Mouse (Mus musculus) gastrocnemius, adult 2 months (tissue): ENCODE results near the gene Gm26741. TPM values are rescaled to one million over a fixed set of nuclear protein-coding genes. Genes with fewer than 3 reads are reported as not detected.

Experiments
- DNase-seq: peaks from one replicate; pipeline ENCODE4 v3.0.0; 2022
- H3K27ac ChIP-seq: fragments of 200-600 bp; 2 replicates; pipeline ENCODE4 v1.8.1; 2022; ENCODE audit warnings: mild to moderate bottlenecking
- H3K4me3 ChIP-seq: fragments of 200-600 bp; 2 replicates; pipeline ENCODE4 v1.8.1; 2022; ENCODE audit warnings: mild to moderate bottlenecking, moderate library complexity
- CTCF ChIP-seq: fragments of 200-600 bp; IDR thresholded peaks from 2 replicates; pipeline ENCODE4 v1.8.1; 2022; ENCODE audit warnings: antibody characterized with exemption, mild to moderate bottlenecking, moderate library complexity
- intact Hi-C: fragments of 180-260 bp; cut with DNase I; formaldehyde crosslinking; loops from one replicate; pipeline ENCODE4 v1.15.1; 2025
- total RNA-seq, 2 experiments: library from RNA; stranded (reverse); gene quantifications; 2 replicates each; pipeline ENCODE4 v1.2.3; 2021

The Gm26741 gene
- total RNA-seq, 2 experiments from 2014 or later, result not detected

DNA sequence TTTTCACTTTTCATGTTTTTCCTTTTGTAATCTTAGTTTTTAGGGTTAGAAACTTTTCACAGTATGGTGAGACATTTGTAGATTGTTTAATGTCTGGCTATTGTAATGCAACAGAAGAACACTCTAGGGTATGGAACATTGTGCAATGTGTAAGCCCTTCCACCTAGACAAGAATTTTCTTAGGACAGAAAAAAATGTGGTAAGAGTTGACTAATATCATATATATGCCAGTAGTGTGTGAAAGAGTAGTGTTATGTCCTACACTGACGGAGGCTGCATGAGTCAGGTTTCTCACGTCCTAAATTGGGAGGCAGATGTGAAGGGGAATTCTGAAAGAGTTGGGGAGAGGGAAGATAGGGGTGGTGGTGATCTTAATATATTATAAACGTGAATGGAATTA, 41.2 kb downstream of the Gm26741 start:
- no peak for DNase-seq
- no peak for TF ChIP-seq CTCF
- Histone ChIP-seq H3K4me3 (no peak overlapping the region), H3K27ac (no peak overlapping the region)
- intact Hi-C loops, result no loop called here

DNA sequence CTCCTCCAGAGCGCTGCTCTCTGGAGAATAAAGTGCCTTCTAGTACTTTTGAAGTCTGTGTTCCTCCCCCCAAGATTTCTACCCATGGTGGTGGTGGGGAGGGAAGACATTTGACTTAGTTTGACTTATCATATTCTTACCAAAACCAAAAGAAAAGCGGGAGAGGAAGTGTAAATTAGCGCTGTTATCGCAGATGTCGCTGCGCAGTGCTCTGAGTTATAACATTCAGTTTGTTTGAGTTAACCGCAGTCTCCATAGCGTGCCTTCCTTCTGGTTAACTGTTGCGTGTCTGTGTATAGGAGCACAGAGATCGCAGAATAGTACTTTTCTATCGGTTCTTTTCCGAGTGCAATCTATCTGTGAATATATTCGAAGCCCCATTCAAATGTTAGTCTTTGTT, 46.6 kb downstream of the Gm26741 start:
- no peak overlapping the region for H3K27ac ChIP-seq
- H3K4me3 ChIP-seq, result no peak overlapping the region
- intact Hi-C loops, result no loop called here
- DNase-seq, result no peak
- no peak for TF ChIP-seq CTCF

DNA sequence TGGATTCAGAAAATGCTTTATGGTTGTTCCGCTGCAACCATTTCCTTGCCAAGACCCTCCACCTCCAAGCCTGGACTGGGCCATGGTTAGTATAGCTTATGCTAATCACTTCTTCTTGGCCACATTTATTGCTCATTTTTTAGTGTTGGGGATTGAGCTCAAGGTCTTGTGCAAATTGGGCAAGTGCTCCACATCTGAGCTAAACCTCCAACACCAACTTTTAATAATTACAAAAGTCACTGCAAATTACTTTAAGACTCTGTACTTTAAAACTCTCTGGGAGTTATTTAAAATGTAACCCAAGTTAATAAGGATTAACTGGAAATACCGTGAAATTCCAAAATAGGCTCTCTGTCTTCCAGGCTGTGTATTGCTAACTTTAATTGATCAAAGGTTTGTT, 49.0 kb downstream of the Gm26741 start:
- intact Hi-C loops, result no loop called here
- no peak for DNase-seq
- no peak for TF ChIP-seq CTCF
- Histone ChIP-seq H3K4me3 (no peak overlapping the region), H3K27ac (no peak overlapping the region)

Other genes with a start within 250 kb of the Gm26741 start
- gene Ros1, start 163.5 kb upstream of the Gm26741 start, total RNA-seq, result under 1 TPM; 0.08 to 0.11 TPM
- gene Dcbld1, start 125.1 kb upstream of the Gm26741 start, total RNA-seq, result 1 to 10 TPM; 1.3 to 1.8 TPM
- gene Gopc, start 23.4 kb downstream of the Gm26741 start, total RNA-seq, result 1 to 10 TPM; 7.6 to 9.3 TPM
- gene Nepn, start 30.2 kb downstream of the Gm26741 start, total RNA-seq, result not detected
- 10 to 100 TPM; 17.4 to 23.7 TPM for gene Nus1, start 58.8 kb downstream of the Gm26741 start, total RNA-seq